Mouse (Mus musculus) CD4-positive, CD25-positive, alpha-beta regulatory T cell (primary cell): ENCODE measurements around the gene Msgn1. TPM values are rescaled to one million over a fixed set of nuclear protein-coding genes. Genes with fewer than 3 reads are reported as not detected.

ENCODE experiments used
- polyA plus RNA-seq: library from polyadenylated mRNA; unstranded; fragments of 100-300 nt; shearing (Covaris generic); gene quantifications from one replicate; pipeline ENCODE4 v1.2.1, GENCODE M21; 2017

Gene Msgn1
- 1.3 TPM for polyA plus RNA-seq

GRCm38 (mm10) chr12:11208872-11209271 lies at the start of gene Msgn1:
Msgn1 (minus strand) TSS chr12:11208972.

Other genes starting within 250 kb of the Msgn1 start
- gene Kcns3, start 57.9 kb downstream of the Msgn1 start, polyA plus RNA-seq, result not detected
- gene Gen1, start 56.8 kb upstream of the Msgn1 start, polyA plus RNA-seq, result 2.3 TPM
- gene Smc6, start 56.9 kb upstream of the Msgn1 start, polyA plus RNA-seq, result 255 TPM
- gene Vsnl1, start 227.6 kb upstream of the Msgn1 start, polyA plus RNA-seq, result not detected
- not detected for gene Rad51ap2, start 247.1 kb upstream of the Msgn1 start, polyA plus RNA-seq